Mouse (Mus musculus) olfactory bulb, adult 2 months (tissue): ENCODE data around the gene Tsnaxip1.

Experiments
- CTCF ChIP-seq: fragments of 200-500 bp; IDR thresholded peaks from 2 replicates; pipeline ENCODE4 v1.5.1; 2012; ENCODE audit warnings: low read depth, mild to moderate bottlenecking, low read length, moderate library complexity; ENCODE audit not compliant: insufficient read depth
- POLR2A ChIP-seq: fragments of 200-500 bp; IDR thresholded peaks from 2 replicates; pipeline ENCODE4 v1.6.1; 2012; ENCODE audit warnings: mild to moderate bottlenecking, low read depth, low read length, moderate library complexity; ENCODE audit not compliant: insufficient read depth

DNA sequence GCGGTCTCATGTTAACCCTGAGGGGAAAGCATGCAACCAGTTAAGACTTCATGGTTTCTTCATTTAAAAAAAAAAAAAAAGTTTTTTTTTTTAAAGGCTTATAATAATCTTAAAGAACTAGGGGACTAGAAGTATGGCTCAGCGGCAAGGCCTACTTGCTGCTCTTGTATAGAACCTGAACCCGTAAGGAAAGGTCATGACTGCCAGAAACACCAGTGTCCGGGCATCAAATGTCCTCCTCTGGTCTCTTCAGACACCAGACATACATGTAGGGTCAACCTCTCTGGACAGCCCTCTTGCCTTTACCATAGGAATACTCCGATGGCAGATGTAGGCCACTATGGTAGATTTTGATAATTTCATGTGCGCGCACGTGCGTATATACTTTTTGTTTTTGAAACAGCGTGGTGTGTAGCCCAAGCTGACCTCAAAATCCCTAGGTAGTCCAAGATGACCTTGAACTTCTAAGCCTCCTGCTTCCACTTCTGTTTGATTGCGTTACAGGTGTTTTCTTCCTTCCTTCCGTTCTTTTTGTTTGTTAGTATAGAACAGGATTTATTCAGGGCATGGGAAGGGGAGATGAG lies 24.7 kb downstream of the Tsnaxip1 start:
- TF ChIP-seq CTCF: no peak
- TF ChIP-seq POLR2A: no peak
